Mouse (Mus musculus): ENCODE results near the gene Stpg2. TPM values are rescaled to one million over a fixed set of nuclear protein-coding genes. Genes with fewer than 3 reads are reported as not detected.

Gene Stpg2
- polyA plus RNA-seq, 1 experiment from 2014 or later = not detected

GRCm38 (mm10) chr3:139380494-139380893 lies 175.0 kb downstream of the Stpg2 start:
- H3K9me3 ChIP-seq (ENCODE audit: control insufficient read depth) = no peaks in the 10 kb centered on the region
- H3K4me3 ChIP-seq (ENCODE audit: low read depth, low read length) = no peak overlapping the region
- ATAC-seq = no peak
- H3K27ac ChIP-seq (ENCODE audit: low read depth, low read length) = no peak overlapping the region
- no peaks in the 10 kb centered on the region for H3K27me3 ChIP-seq (replicated peaks; ENCODE audit: control insufficient read depth, insufficient read depth, low read length)
- H3K4me1 ChIP-seq (replicated peaks; ENCODE audit: control insufficient read depth, insufficient read depth, low read length) = no peaks in the 10 kb centered on the region
- no peaks in the 10 kb centered on the region for H3K36me3 ChIP-seq (ENCODE audit: control insufficient read depth, insufficient read depth)
- no peak for TF ChIP-seq CTCF (IDR thresholded peaks at IDR 0.05; ENCODE audit: low read depth)
- no peak overlapping the region for H3K9ac ChIP-seq (ENCODE audit: low read depth, low read length)
- WGBS = 85% methylated on average over 3 of the region's 3 CpGs
- H3K4me2 ChIP-seq (replicated peaks; ENCODE audit: low read depth) = no peak overlapping the region

GRCm38 (mm10) chr3:139397077-139397865 lies 191.8 kb downstream of the Stpg2 start:
- Histone ChIP-seq H3K27me3 (replicated peaks; ENCODE audit: control insufficient read depth, insufficient read depth, low read length) (no peaks in the 10 kb centered on the region), H3K9me3 (ENCODE audit: control insufficient read depth) (no peaks in the 10 kb centered on the region; the same call in 1 of the 2 replicates), H3K4me1 (replicated peaks; ENCODE audit: control insufficient read depth, insufficient read depth, low read length) (no peaks in the 10 kb centered on the region), H3K9ac (ENCODE audit: low read depth, low read length) (no peak overlapping the region), H3K27ac (ENCODE audit: low read depth, low read length) (no peak overlapping the region), H3K4me3 (ENCODE audit: low read depth, low read length) (no peak overlapping the region), H3K36me3 (ENCODE audit: control insufficient read depth, insufficient read depth) (no peaks in the 10 kb centered on the region), H3K4me2 (replicated peaks; ENCODE audit: low read depth) (no peak overlapping the region)
- 56% methylated on average over 9 of the region's 9 CpGs for WGBS
- no peak for ATAC-seq
- TF ChIP-seq CTCF (IDR thresholded peaks at IDR 0.05; ENCODE audit: low read depth) = no peak

GRCm38 (mm10) chr3:139404673-139405072 lies 199.2 kb downstream of the Stpg2 start:
- Histone ChIP-seq H3K36me3 (ENCODE audit: control insufficient read depth, insufficient read depth) (no peaks in the 10 kb centered on the region), H3K4me2 (replicated peaks; ENCODE audit: low read depth) (no peak overlapping the region), H3K27me3 (replicated peaks; ENCODE audit: control insufficient read depth, insufficient read depth, low read length) (no peaks in the 10 kb centered on the region), H3K9me3 (ENCODE audit: control insufficient read depth) (no peaks in the 10 kb centered on the region), H3K9ac (ENCODE audit: low read depth, low read length) (no peak overlapping the region), H3K4me3 (ENCODE audit: low read depth, low read length) (no peak overlapping the region), H3K4me1 (replicated peaks; ENCODE audit: control insufficient read depth, insufficient read depth, low read length) (no peaks in the 10 kb centered on the region), H3K27ac (ENCODE audit: low read depth, low read length) (no peak overlapping the region)
- 53% methylated on average over 3 of the region's 3 CpGs for WGBS
- no peak for TF ChIP-seq CTCF (IDR thresholded peaks at IDR 0.05; ENCODE audit: low read depth)
- no peak for ATAC-seq

GRCm38 (mm10) chr3:139419142-139419541 lies 213.6 kb downstream of the Stpg2 start:
- H3K4me2 ChIP-seq (replicated peaks; ENCODE audit: low read depth) = no peak overlapping the region
- no peak for TF ChIP-seq CTCF (IDR thresholded peaks at IDR 0.05; ENCODE audit: low read depth)
- H3K4me1 ChIP-seq (replicated peaks; ENCODE audit: control insufficient read depth, insufficient read depth, low read length) = no peaks in the 10 kb centered on the region
- WGBS = 77% methylated on average over 5 of the region's 5 CpGs
- no peaks in the 10 kb centered on the region for H3K9me3 ChIP-seq (ENCODE audit: control insufficient read depth)
- H3K4me3 ChIP-seq (ENCODE audit: low read depth, low read length) = no peak overlapping the region
- ATAC-seq = no peak
- H3K36me3 ChIP-seq (ENCODE audit: control insufficient read depth, insufficient read depth) = no peaks in the 10 kb centered on the region
- H3K9ac ChIP-seq (ENCODE audit: low read depth, low read length) = no peak overlapping the region
- H3K27ac ChIP-seq (ENCODE audit: low read depth, low read length) = no peak overlapping the region
- H3K27me3 ChIP-seq (replicated peaks; ENCODE audit: control insufficient read depth, insufficient read depth, low read length) = no peaks in the 10 kb centered on the region

GRCm38 (mm10) chr3:139442170-139442569 lies 236.7 kb downstream of the Stpg2 start:
- Histone ChIP-seq H3K9me3 (ENCODE audit: control insufficient read depth) (no peaks in the 10 kb centered on the region), H3K9ac (ENCODE audit: low read depth, low read length) (no peak overlapping the region), H3K36me3 (ENCODE audit: control insufficient read depth, insufficient read depth) (no peaks in the 10 kb centered on the region), H3K4me1 (replicated peaks; ENCODE audit: control insufficient read depth, insufficient read depth, low read length) (no peaks in the 10 kb centered on the region), H3K4me3 (ENCODE audit: low read depth, low read length) (no peak overlapping the region), H3K4me2 (replicated peaks; ENCODE audit: low read depth) (no peak overlapping the region), H3K27ac (ENCODE audit: low read depth, low read length) (no peak overlapping the region), H3K27me3 (replicated peaks; ENCODE audit: control insufficient read depth, insufficient read depth, low read length) (no peaks in the 10 kb centered on the region)
- no peak for ATAC-seq
- no peak for TF ChIP-seq CTCF (IDR thresholded peaks at IDR 0.05; ENCODE audit: low read depth)
- WGBS = 82% methylated on average over 7 of the region's 7 CpGs

GRCm38 (mm10) chr3:139495939-139496338 lies 290.4 kb downstream of the Stpg2 start:
- H3K27ac ChIP-seq (ENCODE audit: low read depth, low read length) = no peak overlapping the region
- H3K4me3 ChIP-seq (ENCODE audit: low read depth, low read length) = no peak overlapping the region
- H3K27me3 ChIP-seq (replicated peaks; ENCODE audit: control insufficient read depth, insufficient read depth, low read length) = no peaks in the 10 kb centered on the region
- no peaks in the 10 kb centered on the region for H3K9me3 ChIP-seq (ENCODE audit: control insufficient read depth)
- H3K4me1 ChIP-seq (replicated peaks; ENCODE audit: control insufficient read depth, insufficient read depth, low read length) = no peaks in the 10 kb centered on the region
- no peak for TF ChIP-seq CTCF (IDR thresholded peaks at IDR 0.05; ENCODE audit: low read depth)
- no peak overlapping the region for H3K9ac ChIP-seq (ENCODE audit: low read depth, low read length)
- no peak overlapping the region for H3K4me2 ChIP-seq (replicated peaks; ENCODE audit: low read depth)
- no peak for ATAC-seq
- 75% methylated on average over 3 of the region's 3 CpGs for WGBS
- no peaks in the 10 kb centered on the region for H3K36me3 ChIP-seq (ENCODE audit: control insufficient read depth, insufficient read depth)

Data from intestine, postnatal 0 days (tissue).